Mouse (Mus musculus) adrenal gland, adult 8-10 months (tissue): ENCODE results near the gene Rbm4. TPM values are rescaled to one million over a fixed set of nuclear protein-coding genes. Genes with fewer than 3 reads are reported as not detected.
"Not testable (repeated sequence)": the region's sequence is repeated elsewhere in the genome, so short reads cannot be mapped to it uniquely, and the experiment has no call there.

Source experiments
- DNase-seq: peaks from one replicate; pipeline ENCODE4 v3.0.0; 2022
- total RNA-seq, 4 experiments: library from RNA; stranded (reverse); gene quantifications; 2 replicates each; pipeline ENCODE4 v1.2.4; 2022

The Rbm4 gene
- total RNA-seq, 4 experiments from 2014 or later: 54.0 to 83.2 (median 62.0) TPM

DNA sequence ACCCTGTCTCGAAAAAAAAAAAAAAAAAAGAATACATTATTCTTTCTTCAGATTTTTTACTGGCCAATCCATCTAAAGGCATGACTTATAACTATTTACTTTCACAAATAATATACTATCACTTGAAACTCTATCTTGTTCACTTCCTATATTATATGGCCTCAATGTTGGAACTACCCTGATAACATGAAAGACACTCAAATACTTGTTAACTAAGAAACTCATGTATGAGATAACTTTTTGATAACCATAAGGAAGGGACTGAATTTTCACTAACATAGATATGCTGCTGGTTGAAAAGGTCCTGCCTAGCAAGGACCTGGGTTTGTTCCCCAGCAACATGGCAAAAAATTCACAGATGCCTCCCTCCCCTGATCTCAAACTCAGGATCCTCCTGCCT, 2.2 kb upstream of the Rbm4 start:
- no peak for DNase-seq

DNA sequence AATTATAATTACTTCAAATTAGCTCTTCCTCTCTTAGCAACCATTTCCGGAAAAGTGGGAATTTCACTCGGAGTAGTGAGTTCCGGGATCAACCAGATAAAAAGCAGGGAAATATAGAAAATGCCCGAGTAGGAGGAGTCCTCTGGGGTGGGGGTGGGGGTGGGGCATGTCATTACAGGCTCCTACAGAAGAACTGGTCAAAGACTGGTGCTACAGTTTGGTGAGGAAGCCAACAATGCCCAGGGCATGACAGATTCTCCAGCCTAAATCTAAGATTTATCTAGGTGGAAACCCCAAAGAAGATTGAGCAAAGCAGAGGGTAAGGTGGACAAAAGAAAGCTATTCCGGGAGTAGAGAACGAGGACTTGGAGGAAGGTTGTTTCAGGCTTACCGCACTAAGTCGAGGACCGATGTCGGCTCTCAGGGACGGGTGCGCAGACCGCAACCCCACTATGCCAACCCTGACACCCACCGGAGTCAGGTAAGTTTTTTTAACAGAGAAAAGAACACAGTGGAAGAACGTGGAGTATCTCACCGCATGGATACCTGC, 345 bp downstream of the Rbm4 start:
- no peak for DNase-seq

DNA sequence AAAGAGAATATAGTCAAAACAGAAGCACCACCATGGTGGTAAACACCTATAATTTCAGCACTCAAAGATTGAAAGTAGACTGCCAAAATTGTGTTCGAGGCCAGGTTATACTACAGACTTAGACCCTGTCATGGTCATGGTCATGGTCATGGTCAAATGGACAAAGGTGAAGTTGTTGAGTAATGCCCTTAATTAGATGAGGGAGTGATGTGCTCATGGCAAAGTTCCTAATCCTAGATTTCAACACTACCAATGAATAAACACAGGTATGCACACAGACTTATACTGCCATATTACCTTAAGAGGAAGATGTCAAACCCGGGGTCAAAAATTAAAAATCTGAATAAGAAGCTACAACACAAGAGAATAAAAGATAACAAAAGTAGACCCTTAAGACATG, 7.4 kb downstream of the Rbm4 start:
- no peak for DNase-seq

DNA sequence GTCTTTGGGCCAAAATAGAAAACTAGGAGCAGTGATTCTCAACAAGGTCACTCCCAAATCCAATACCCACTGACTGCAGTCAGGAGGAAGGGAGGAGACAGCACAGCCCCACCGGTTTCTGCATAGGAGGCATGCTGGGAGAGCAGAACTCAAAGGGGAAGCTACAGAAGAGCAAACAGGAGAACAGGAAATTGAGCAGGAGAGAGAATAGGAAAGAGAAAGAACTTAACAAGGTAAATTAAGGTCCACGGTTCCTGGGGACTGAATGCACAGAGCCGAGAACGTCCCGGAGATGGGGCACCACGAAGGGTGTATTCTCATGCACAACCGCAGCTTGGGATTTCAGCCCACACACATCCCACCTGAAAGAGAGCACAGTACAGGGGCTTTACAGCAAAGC, 8.5 kb downstream of the Rbm4 start:
- DNase-seq: no peak

DNA sequence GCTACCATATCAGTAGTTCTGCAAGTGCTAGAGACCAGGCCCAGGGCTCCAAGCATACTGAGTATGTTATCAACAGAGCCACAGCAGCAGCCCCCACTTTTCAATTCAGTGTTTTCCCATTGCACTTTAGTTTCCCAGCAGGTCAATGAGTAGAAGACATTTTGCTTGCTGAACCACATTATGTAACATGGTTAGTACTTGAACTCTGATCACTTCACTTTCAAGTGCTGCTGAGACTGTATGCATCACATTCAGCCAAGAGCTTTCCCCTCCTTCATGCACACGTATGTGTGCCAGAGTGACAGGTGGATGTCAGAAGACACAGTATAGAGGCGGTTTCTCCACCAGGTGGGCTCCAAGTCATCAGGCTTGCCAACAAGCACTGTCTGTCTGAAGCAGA, 10.8 kb downstream of the Rbm4 start:
- DNase-seq: no peak

DNA sequence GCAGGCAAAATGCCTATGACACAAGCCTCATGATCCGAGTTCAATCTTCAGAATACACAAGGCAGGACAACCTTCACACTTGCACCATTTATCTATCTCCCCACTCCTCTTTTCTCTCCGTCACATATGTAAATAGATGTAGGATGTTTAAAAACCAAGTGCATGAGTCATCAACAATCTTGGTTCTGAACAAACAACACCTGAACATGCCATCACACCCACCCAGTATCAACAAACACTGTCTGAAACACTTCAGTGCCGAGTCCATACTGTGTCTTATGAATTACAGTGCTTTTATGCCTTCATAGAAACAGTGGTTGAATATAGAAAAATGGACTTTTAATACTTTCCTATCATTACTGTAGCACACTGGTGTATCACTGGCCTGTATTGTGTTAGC, 20.9 kb downstream of the Rbm4 start:
- DNase-seq: no peak

DNA sequence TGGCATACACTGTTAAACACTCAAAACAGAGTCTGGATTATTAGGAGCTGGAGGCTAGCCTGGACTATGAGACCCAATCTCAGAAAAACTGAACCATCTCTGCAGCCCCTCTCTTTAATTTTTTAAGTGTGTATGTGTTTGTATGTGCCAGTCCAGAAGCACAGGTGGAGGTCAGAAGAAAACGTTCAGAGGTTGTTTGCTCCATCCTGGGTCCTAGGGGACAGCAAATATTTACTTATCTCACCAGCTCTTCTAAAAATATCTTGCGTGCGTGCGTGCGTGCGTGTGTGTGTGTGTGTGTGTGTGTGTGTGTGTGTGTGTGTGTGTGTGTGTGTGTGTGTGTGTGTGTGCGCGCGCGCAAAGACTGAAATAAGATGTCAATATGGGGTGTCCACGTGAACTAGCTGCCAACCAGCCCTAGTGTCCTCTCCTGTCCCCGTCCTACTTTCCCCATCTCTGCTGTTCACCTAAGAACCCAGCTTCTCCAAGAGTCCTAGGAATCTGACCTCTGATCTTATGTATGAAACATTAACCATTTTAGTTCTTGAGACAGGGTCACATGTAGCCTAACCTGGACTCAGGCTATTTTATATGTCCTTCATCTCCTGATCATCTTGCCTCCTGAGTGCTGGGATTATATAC, 26.1 kb downstream of the Rbm4 start:
- no peak for DNase-seq

DNA sequence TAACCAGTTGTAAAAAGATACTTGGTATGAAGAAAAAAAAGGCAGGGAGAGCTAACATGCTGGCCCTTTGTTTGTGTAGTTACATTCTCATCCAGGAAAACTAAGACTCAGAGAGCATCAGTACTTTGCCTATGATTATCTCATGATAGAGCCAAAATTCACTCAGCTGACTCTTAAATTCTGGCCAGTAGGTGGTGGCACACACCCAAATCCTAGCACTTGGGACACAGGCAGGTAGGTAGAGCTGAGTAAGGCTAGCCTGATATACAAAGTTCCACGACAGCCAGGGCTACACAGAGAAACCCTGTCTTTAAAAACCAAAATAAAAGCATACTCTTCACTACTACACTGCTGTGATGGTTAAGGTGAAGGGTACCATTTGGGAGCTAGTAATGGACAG, 30.8 kb downstream of the Rbm4 start:
- no peak for DNase-seq

DNA sequence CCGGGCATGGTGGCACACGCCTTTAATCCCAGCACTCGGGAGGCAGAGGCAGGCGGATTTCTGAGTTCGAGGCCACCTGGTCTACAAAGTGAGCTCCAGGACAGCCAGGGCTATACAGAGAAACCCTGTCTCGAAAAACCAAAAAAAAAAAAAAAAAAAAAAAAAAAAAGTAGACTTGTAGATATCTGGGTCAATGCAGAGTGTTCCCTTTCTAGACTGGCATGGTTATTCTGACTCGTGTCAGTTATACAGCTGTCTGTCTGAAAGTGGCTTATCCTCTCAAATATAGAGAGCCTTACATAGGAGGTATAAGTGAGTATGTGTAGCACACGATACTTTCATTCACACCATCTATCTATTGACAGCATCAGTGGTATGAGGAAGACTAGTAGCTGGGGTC, 33.2 kb downstream of the Rbm4 start:
- DNase-seq: not testable (repeated sequence)

DNA sequence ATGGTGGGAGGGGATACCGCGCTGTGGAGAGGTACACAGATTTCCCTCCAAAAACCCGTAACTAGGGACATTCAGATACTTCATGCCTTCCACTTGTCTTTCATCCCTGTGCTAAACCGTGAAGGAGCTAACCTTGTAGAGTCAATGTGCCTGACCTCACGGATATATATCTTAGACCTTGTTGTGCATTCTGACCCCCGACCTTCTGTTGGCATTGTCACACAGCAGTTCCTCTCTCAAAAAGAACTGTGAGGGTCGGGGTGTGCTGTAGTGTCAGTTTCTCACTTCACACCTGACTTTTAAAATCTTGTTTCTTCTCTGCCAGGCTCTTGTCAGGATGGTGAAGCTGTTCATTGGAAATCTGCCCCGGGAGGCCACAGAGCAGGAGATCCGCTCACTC, 36.8 kb downstream of the Rbm4 start:
- DNase-seq: no peak

DNA sequence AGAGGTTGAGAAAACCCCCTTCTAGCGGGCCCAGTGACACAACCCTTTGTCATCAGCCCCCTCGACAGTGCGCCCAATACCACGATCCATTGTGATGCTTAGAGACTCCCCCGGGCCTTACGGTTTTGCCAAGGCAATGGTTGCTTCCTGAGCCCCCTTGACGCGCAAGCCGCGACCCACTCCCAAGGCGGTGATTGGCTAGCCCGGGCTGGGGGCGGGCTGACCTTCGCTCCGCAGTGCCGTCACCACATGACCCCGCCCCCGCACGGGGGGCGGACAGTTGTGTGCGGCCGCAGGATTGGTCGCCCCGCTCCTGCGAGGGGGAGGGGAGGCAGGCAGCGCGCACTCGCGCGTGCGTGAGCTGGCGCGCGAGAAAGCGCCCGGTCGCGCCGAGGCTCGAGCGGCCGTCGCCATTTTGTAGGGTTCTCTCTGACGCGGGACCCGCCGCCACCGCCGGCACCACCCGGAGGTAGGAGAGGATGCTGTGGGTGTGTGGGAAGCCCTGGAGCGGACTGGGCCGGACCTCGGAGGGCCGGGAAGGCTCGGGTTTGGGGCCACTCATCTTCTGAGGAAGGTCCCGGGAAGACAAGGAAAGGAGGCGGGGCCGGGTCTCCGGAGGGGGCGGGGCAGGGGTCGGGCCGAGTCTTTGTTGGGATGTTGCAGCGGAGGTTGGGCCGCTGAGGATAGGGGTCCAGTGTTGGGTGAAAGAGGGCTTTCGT, 37.3 kb downstream of the Rbm4 start, which contains the start of gene Rbm4b:
Rbm4b (plus strand) TSS at position 305 of the 719 bp plus-strand sequence.
- peak; percentile 93 for DNase-seq

DNA sequence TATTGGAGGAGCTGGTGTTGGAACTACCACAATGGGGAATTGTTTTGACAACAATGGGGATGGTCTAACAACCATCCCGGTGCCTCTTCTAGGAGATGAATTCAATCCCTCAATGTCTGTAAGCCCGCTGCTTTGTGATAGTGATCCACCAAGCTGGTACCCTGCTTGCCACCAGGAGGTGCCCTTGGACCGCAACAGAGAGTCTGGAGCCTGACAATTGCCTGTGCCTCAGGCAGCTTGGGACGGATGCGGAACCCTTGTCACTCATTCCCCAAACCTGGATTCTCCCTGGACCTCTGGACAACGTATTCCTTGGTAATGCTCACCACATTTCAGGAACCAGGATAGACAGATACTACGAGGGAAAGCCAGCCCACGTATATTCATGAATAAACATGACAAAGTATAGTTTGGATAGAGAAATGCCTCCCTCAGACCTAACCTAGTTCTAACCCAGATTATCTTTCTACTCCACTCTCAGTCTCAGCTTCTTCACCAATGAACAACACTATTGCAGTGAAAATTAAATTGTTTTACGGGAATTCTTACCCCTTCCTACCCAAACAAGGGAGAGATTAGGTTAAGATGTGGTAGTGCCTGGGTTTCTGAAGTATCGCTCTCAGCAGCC, 38.0 kb downstream of the Rbm4 start:
- peak; percentile 84 for DNase-seq

DNA sequence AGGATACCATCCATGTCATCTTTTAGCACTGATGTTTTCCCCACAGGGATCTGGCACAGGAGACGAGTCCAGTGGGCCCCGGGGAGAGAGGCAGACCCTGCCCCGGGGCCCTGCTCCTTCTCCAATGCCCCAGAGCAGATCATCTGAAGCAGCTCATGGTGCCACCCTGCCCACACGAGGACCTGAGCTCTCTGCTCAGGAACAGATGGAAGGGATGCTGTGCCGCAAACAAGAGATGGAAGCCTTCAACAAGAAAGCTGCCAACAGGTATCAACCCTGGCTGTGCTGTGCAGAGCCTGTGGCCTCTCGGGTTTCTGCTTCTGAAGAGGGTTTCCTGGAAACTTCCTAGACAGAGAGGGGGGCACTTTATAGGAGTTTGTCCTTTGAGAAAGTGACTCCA, 43.7 kb downstream of the Rbm4 start:
- no peak for DNase-seq

DNA sequence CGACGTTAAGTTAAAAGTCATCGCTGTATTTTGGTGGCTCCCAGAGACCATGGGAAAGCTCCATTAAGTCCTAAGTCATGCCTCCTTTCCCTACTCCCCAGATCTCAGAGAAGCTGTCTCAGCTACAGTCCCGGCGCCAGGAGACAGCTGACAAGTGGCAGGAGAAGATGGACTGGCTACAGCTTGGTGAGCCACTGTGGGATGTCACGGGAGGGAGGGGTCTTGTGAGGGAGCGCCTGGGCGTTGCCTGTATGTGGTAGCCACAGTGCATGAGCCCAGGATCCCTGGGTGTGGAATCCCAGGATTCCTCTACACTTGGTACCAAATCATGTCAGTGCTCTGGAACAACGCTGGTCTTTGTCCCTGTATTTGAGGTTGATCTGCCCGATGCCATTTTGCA, 45.2 kb downstream of the Rbm4 start:
- no peak for DNase-seq

DNA sequence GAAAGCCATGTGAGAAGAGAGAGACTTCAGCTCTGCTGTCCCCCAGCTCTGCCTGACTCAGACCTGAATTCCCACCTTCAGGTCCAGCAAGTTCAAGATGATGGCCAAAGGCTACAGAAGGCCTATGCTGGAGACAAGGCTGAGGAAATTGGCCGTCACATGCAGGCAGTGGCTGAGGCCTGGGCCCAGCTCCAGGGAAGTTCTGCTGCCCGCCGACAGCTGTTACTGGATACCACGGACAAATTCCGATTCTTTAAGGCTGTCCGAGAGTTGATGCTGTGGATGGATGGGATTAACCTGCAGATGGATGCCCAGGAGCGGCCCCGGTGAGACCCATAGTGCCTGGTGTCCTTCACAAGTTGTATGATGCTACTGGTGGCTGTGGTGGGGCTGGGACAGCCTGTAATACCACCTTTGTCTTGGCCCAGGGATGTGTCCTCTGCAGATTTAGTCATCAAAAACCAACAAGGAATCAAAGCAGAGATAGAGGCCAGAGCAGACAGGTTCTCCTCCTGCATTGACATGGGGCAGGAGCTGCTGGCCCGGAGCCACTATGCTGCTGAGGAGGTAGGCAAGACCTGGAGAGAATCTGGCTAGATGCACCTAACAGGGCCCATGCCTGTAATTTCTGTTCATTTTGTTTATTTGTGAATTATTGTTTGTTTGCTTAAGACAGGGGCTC, 45.9 kb downstream of the Rbm4 start:
- DNase-seq: no peak

DNA sequence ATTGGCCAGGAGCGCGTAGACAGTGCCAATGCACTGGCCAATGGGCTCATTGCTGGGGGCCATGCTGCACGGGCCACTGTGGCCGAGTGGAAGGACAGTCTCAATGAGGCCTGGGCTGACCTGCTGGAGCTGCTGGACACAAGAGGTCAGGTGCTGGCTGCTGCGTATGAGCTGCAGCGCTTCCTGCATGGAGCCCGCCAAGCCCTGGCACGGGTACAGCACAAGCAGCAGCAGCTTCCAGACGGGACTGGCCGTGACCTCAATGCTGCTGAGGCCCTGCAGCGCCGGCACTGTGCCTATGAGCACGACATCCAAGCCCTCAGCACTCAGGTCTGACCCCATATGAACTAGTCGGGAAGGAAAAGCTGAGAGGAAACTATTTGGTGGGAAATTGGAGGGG, 47.1 kb downstream of the Rbm4 start:
- peak; percentile 53 for DNase-seq

DNA sequence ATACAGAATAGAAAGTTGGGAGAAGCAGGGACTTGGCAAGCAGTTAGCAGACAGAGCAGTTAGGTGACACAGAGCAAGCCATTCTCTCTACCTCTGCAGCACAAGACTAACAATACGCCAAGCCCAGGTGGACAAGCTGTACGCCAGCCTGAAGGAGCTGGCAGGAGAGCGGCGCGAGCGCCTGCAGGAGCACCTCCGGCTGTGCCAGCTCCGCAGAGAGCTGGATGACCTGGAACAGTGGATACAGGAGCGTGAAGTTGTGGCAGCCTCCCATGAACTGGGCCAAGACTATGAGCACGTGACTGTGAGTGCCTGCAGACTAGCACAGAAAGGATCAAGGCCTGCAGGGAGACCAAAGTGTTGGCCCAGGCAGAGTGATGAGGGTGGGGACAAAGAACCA, 48.0 kb downstream of the Rbm4 start:
- no peak for DNase-seq

DNA sequence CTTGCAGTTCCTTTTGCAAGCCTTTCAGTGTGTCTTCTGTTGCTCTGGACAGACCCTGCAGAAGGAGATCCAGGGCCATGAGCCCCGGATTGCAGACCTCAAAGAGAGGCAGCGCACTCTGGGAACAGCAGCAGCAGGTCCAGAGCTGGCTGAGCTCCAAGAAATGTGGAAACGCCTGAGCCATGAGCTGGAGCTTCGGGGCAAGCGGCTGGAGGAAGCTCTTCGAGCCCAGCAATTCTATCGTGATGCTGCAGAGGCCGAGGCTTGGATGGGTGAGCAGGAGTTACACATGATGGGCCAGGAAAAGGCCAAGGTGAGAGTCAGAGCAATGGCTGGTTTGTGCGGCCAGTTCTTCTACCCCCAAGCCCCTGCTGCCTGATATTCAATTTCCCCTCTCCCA, 48.6 kb downstream of the Rbm4 start:
- DNase-seq: peak; percentile 43

DNA sequence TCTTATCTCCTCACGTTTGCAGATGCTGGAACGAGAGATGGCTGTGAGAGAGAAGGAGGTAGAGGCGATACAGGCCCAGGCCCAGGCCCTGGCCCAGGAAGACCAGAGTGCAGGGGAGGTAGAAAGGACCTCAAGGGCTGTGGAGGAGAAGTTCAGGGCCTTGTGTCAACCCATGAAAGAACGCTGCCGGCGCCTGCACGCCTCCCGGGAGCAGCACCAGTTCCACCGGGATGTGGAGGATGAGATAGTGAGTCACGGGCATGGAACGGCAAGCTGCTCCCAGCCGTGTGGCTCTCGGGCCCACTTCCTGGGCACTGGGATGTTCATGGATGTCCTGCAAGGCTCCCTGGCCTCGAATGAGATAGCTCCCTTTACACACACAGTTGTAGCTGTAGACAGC, 49.7 kb downstream of the Rbm4 start:
- no peak for DNase-seq

DNA sequence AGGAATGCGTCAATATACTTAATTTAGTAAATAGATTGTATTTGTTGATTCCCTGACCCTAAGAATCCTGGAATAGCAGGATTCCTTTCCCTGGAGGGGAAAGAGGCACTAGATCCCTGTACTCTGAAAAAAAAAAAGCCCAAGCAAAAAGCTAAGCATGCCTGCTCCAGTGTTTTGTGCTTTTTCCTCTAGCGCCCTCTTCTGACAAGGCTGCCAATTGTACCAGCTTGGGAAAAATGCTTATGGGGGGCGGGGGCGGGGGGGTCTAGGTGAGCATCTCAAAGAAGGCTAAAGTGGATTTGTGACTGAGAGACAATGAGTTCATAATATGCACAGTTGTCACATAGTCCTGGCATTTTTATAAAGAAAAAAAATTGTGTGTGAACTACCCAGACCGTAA, 50.2 kb downstream of the Rbm4 start:
- no peak for DNase-seq

DNA sequence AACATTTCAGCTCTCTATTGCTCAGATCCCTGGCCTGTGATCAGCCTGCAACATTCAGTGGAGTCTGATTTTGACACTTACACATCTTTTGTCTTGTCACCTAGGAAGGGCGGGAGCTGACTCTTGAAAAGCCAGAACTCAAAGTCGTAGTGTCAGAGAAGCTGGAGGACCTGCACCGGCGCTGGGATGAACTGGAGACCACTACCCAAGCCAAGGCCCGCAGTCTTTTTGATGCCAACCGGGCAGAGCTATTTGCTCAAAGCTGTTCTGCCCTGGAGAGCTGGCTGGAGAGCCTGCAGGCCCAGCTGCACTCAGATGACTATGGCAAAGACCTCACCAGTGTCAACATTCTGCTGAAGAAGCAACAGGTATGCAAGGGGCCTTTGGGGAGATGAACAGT, 51.5 kb downstream of the Rbm4 start:
- no peak for DNase-seq

DNA sequence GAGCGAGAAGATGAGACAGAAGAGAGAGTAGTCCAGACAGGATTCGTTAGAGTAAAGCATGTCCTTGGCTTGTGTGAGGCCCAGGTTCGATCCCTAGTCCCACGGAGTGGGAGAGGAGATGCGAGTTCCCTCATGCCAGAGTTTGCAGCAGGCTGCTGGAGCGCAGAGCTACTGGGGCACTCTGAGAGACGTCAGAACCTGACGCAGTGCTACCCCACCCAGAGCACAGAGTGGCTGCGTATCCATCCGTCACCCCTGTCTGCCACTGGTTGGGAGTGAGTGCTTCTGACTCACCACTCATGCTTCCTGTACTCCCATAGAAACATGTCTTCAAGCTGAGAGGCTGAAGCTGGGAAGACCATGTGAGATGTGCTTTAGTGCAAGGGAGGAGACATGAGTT, 52.2 kb downstream of the Rbm4 start:
- no peak for DNase-seq

DNA sequence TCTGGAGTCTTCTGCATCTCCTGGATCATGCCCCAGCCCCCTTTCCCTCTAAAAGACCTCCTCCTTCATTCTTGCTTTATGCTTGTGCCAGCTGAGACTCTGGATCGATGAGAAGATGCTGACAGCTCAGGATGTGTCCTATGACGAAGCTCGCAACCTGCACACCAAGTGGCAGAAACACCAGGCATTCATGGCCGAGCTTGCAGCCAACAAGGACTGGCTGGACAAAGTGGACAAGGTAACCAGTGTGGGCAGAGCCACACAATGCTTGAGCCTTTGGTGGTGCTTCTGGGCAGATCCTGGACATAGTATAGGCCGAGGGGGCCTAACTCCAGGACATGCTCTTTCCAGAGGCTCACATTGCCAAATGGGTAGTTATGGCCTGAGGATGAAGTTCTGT, 53.9 kb downstream of the Rbm4 start:
- DNase-seq: no peak
